Mouse (Mus musculus): ENCODE data around the gene Car6.

Gene Car6

GRCm38 (mm10) chr4:150228581-150229348, 27.6 kb upstream of the Car6 start:
- no peak for DNase-seq

GRCm38 (mm10) chr4:150226818-150227688, 25.9 kb upstream of the Car6 start:
- DNase-seq: peak; percentile 55

- no peak for DNase-seq
Observed at GRCm38 (mm10) chr4:150225700-150226099, 24.6 kb upstream of the Car6 start.

GRCm38 (mm10) chr4:150223830-150224229, 22.7 kb upstream of the Car6 start:
- DNase-seq: no peak

- no peak for DNase-seq
Observed at GRCm38 (mm10) chr4:150221017-150221640, 20.0 kb upstream of the Car6 start.

GRCm38 (mm10) chr4:150220584-150220983, 19.5 kb upstream of the Car6 start:
- no peak for DNase-seq

GRCm38 (mm10) chr4:150219501-150220292, 18.6 kb upstream of the Car6 start:
- DNase-seq: peak; percentile 22

- no peak for DNase-seq
Observed at GRCm38 (mm10) chr4:150217935-150218334, 16.8 kb upstream of the Car6 start.

- DNase-seq: no peak
Observed at GRCm38 (mm10) chr4:150217042-150217554, 16.0 kb upstream of the Car6 start.

GRCm38 (mm10) chr4:150216423-150216822, 15.3 kb upstream of the Car6 start:
- no peak for DNase-seq

- no peak for DNase-seq
Observed at GRCm38 (mm10) chr4:150213910-150214309, 12.8 kb upstream of the Car6 start.

- DNase-seq: no peak
Observed at GRCm38 (mm10) chr4:150212553-150212971, 11.4 kb upstream of the Car6 start.

- no peak for DNase-seq
Observed at GRCm38 (mm10) chr4:150211930-150212552, 10.9 kb upstream of the Car6 start.

- no peak for DNase-seq
Observed at GRCm38 (mm10) chr4:150210306-150210705, 9.2 kb upstream of the Car6 start.

GRCm38 (mm10) chr4:150209751-150210150, 8.6 kb upstream of the Car6 start:
- no peak for DNase-seq

- no peak for DNase-seq
Observed at GRCm38 (mm10) chr4:150204877-150205276, 3.7 kb upstream of the Car6 start.

- no peak for DNase-seq
Observed at GRCm38 (mm10) chr4:150202702-150203101, 1.6 kb upstream of the Car6 start.

- no peak for DNase-seq
Observed at GRCm38 (mm10) chr4:150198268-150198667, 2.9 kb downstream of the Car6 start.

- no peak for DNase-seq
Observed at GRCm38 (mm10) chr4:150193915-150194314, 7.2 kb downstream of the Car6 start.

GRCm38 (mm10) chr4:150192199-150192598, 8.9 kb downstream of the Car6 start:
- no peak for DNase-seq

- no peak for DNase-seq
Observed at GRCm38 (mm10) chr4:150188236-150188635, 12.9 kb downstream of the Car6 start.

- DNase-seq: no peak
Observed at GRCm38 (mm10) chr4:150181304-150181703, 19.8 kb downstream of the Car6 start.

All from right cerebral cortex, postnatal 25 days (tissue).